Mouse (Mus musculus): ENCODE data around the gene Fkbp15. TPM values are rescaled to one million over a fixed set of nuclear protein-coding genes. Genes with fewer than 3 reads are reported as not detected.
A peak's percentile ranks its signal among the peaks of the same experiment; 100 is the strongest.

The Fkbp15 gene
- polyA plus RNA-seq, 1 experiment: 32.2 TPM

DNA sequence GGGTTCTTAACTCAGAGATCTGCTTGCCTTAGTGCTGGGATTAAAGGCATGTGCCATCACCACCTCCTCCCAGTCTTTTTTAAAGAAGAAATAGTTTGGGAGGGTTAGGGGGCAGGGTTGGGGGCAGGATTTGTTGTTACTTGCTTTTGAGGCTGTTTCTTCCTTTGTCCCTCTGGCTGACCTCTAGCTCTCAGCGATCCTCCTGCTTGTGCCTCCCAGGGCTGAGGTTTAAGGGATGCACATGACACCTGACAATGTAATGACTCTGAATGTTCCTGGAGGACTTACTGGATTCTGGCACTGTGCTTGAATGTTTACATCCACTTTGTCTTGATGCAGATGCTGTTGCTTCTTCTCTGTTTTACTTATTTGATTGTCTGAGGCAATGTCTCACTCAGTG is 12.1 kb upstream of the Fkbp15 start:
- no peak for DNase-seq
- no peaks in the 10 kb centered on the region for H3K27me3 ChIP-seq (replicated peaks; ENCODE audit: control insufficient read depth, insufficient read depth, low read length)
- no peak overlapping the region for H3K27ac ChIP-seq (ENCODE audit: insufficient read depth, low read depth, low read length)
- no peak for TF ChIP-seq CTCF (conservative IDR thresholded peaks at IDR 0.05; ENCODE audit: insufficient read depth, insufficient read length, low read depth, low read length)
- TF ChIP-seq POLR2A (IDR thresholded peaks at IDR 0.05; ENCODE audit: low read depth, low read length): no peak
- peaks cover 27% of the 10 kb centered on the region for H3K4me1 ChIP-seq (ENCODE audit: control insufficient read depth, insufficient read depth, low read length)
- no peak overlapping the region for H3K4me3 ChIP-seq (ENCODE audit: insufficient read depth, low read depth, low read length)
- H3K36me3 ChIP-seq (ENCODE audit: control insufficient read depth, insufficient read depth, low read length): no peaks in the 10 kb centered on the region
- WGBS: 39% methylated on average over 1 of the region's 1 CpGs

GRCm38 (mm10) chr4:62369091-62369490 is 8.7 kb upstream of the Fkbp15 start:
- DNase-seq: no peak
- no peak for TF ChIP-seq POLR2A (IDR thresholded peaks at IDR 0.05; ENCODE audit: low read depth, low read length)
- no peak for TF ChIP-seq CTCF (conservative IDR thresholded peaks at IDR 0.05; ENCODE audit: insufficient read depth, insufficient read length, low read depth, low read length)
- Histone ChIP-seq H3K27me3 (replicated peaks; ENCODE audit: control insufficient read depth, insufficient read depth, low read length) (no peaks in the 10 kb centered on the region), H3K36me3 (ENCODE audit: control insufficient read depth, insufficient read depth, low read length) (no peaks in the 10 kb centered on the region; the same call in 1 of the 2 replicates), H3K4me3 (ENCODE audit: insufficient read depth, low read depth, low read length) (no peak overlapping the region), H3K27ac (ENCODE audit: insufficient read depth, low read depth, low read length) (no peak overlapping the region), H3K4me1 (ENCODE audit: control insufficient read depth, insufficient read depth, low read length) (peaks cover 33% of the 10 kb centered on the region)
- 77% methylated on average over 3 of the region's 3 CpGs for WGBS

DNA sequence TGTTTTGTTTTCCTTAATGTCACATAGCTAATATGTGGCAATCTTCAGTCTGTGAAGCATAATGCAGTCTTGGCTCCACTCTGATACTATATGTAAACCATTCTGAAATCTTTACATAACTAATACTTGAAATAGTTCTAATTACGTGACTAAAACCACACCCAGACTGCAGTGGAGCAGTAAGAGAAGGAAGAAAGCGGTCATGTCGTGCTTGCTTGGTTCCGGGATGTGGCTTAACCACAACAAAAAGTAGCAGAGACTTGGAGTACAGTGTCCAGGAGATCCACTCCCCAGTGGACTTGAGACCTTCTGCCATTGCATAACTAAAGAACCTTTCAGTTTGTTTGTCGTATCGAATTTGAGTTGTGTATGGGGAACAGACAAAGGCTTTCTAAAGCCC is 7.2 kb upstream of the Fkbp15 start:
- WGBS: 57% methylated on average over 6 of the region's 6 CpGs
- Histone ChIP-seq H3K27me3 (replicated peaks; ENCODE audit: control insufficient read depth, insufficient read depth, low read length) (no peaks in the 10 kb centered on the region), H3K4me3 (ENCODE audit: insufficient read depth, low read depth, low read length) (no peak overlapping the region), H3K4me1 (ENCODE audit: control insufficient read depth, insufficient read depth, low read length) (peaks cover 25% of the 10 kb centered on the region), H3K36me3 (ENCODE audit: control insufficient read depth, insufficient read depth, low read length) (no peaks in the 10 kb centered on the region; the same call in 1 of the 2 replicates), H3K27ac (ENCODE audit: insufficient read depth, low read depth, low read length) (peak overlapping the region; percentile 50; the same call in 1 of the 2 replicates)
- peak; percentile 71 for DNase-seq
- TF ChIP-seq CTCF (conservative IDR thresholded peaks at IDR 0.05; ENCODE audit: insufficient read depth, insufficient read length, low read depth, low read length): no peak

DNA sequence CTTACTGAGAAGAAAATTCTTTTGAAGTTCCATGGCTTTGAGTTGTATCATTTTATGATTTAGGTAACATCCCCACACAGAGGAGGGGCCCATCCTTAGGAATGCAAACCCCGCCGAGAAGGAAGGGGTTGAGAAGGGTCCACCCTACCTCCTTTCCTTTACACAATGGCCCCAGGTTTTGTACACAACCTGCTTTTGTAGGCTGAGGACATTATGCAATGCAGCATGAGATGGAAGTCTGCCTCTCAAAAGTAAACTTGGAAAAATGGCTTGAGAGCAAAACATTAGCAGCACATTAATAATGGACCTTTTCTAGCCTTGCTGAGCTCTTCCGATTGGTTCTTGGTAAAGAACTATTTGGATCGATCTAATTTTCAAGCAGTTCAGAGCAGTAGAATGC is 5.9 kb upstream of the Fkbp15 start:
- H3K4me3 ChIP-seq (ENCODE audit: insufficient read depth, low read depth, low read length): no peak overlapping the region
- H3K27me3 ChIP-seq (replicated peaks; ENCODE audit: control insufficient read depth, insufficient read depth, low read length): no peaks in the 10 kb centered on the region
- peaks cover 21% of the 10 kb centered on the region for H3K4me1 ChIP-seq (ENCODE audit: control insufficient read depth, insufficient read depth, low read length)
- WGBS: 63% methylated on average over 4 of the region's 4 CpGs
- no peaks in the 10 kb centered on the region; the same call in 1 of the 2 replicates for H3K36me3 ChIP-seq (ENCODE audit: control insufficient read depth, insufficient read depth, low read length)
- TF ChIP-seq POLR2A (IDR thresholded peaks at IDR 0.05; ENCODE audit: low read depth, low read length): no peak
- TF ChIP-seq CTCF (conservative IDR thresholded peaks at IDR 0.05; ENCODE audit: insufficient read depth, insufficient read length, low read depth, low read length): no peak
- H3K27ac ChIP-seq (ENCODE audit: insufficient read depth, low read depth, low read length): no peak overlapping the region; the same call in 1 of the 2 replicates
- DNase-seq: no peak

DNA sequence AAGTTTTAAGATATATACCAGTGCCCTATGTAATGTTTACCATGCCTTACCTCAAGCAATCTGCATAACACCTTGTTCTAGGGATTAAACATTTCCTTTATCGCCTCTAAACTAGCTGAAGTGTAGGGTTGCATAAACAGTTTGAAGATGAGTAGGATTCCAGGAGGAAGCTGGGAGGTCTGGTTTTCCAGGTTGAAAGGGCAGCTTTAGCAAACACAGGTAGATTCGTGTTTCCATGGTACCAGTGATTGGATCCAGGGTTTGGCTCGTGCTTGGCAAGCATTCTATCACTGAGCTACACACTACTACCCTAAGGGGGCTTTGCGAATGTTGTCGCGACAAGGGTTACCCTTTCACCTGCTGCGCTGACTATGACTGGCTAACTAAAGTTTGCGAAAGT is 4.0 kb upstream of the Fkbp15 start:
- H3K4me3 ChIP-seq (ENCODE audit: insufficient read depth, low read depth, low read length): no peak overlapping the region
- no peak overlapping the region for H3K27ac ChIP-seq (ENCODE audit: insufficient read depth, low read depth, low read length)
- H3K27me3 ChIP-seq (replicated peaks; ENCODE audit: control insufficient read depth, insufficient read depth, low read length): no peaks in the 10 kb centered on the region
- no peak for DNase-seq
- H3K36me3 ChIP-seq (ENCODE audit: control insufficient read depth, insufficient read depth, low read length): no peaks in the 10 kb centered on the region; the same call in 1 of the 2 replicates
- 71% methylated on average over 8 of the region's 8 CpGs for WGBS
- no peak for TF ChIP-seq POLR2A (IDR thresholded peaks at IDR 0.05; ENCODE audit: low read depth, low read length)
- TF ChIP-seq CTCF (conservative IDR thresholded peaks at IDR 0.05; ENCODE audit: insufficient read depth, insufficient read length, low read depth, low read length): no peak
- peaks cover 23% of the 10 kb centered on the region for H3K4me1 ChIP-seq (ENCODE audit: control insufficient read depth, insufficient read depth, low read length)

GRCm38 (mm10) chr4:62362437-62362836 is 2.1 kb upstream of the Fkbp15 start:
- peaks cover 23% of the 10 kb centered on the region for H3K4me1 ChIP-seq (ENCODE audit: control insufficient read depth, insufficient read depth, low read length)
- H3K4me3 ChIP-seq (ENCODE audit: insufficient read depth, low read depth, low read length): no peak overlapping the region
- H3K27ac ChIP-seq (ENCODE audit: insufficient read depth, low read depth, low read length): no peak overlapping the region
- H3K36me3 ChIP-seq (ENCODE audit: control insufficient read depth, insufficient read depth, low read length): no peaks in the 10 kb centered on the region; the same call in 1 of the 2 replicates
- 57% methylated on average over 2 of the region's 2 CpGs for WGBS
- no peaks in the 10 kb centered on the region for H3K27me3 ChIP-seq (replicated peaks; ENCODE audit: control insufficient read depth, insufficient read depth, low read length)
- TF ChIP-seq POLR2A (IDR thresholded peaks at IDR 0.05; ENCODE audit: low read depth, low read length) (no peak), CTCF (conservative IDR thresholded peaks at IDR 0.05; ENCODE audit: insufficient read depth, insufficient read length, low read depth, low read length) (no peak)
- DNase-seq: no peak

DNA sequence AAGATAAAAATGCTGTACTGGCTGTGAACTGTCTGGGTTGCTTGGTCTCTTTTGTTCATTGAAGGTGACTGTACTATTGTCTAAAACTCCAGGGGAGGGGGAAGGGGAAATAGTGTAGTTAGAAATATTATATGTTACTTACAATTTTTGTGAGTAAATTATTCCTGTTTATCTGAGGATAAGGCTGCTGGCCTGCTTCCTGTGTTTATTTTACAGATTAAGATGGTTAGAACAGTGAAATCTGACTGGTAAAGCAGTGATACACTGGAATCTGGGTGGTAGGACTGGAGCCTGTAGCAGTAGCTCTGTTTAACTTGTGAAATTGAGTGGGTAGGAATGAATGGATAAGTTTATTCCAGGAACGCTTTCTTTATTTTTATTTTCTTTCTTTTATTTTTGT is 1.6 kb upstream of the Fkbp15 start:
- Histone ChIP-seq H3K27ac (ENCODE audit: insufficient read depth, low read depth, low read length) (no peak overlapping the region), H3K36me3 (ENCODE audit: control insufficient read depth, insufficient read depth, low read length) (no peaks in the 10 kb centered on the region), H3K4me1 (ENCODE audit: control insufficient read depth, insufficient read depth, low read length) (peaks cover 23% of the 10 kb centered on the region), H3K27me3 (replicated peaks; ENCODE audit: control insufficient read depth, insufficient read depth, low read length) (no peaks in the 10 kb centered on the region), H3K4me3 (ENCODE audit: insufficient read depth, low read depth, low read length) (no peak overlapping the region)
- no peak for TF ChIP-seq CTCF (conservative IDR thresholded peaks at IDR 0.05; ENCODE audit: insufficient read depth, insufficient read length, low read depth, low read length)
- TF ChIP-seq POLR2A (IDR thresholded peaks at IDR 0.05; ENCODE audit: low read depth, low read length): no peak
- 84% methylated on average over 1 of the region's 1 CpGs for WGBS
- no peak for DNase-seq

Data from kidney, adult 2 months (tissue).